Comparison of ENCODE assay signal across 9 mouse cellular contexts in genomic region chr14:50969558-50970544, GRCm38 (mm10). TPM values are rescaled to one million over a fixed set of nuclear protein-coding genes. Genes with fewer than 3 reads are reported as not detected.
DNase-seq lines count a peak whose midpoint lies in the region; ATAC-seq and TF ChIP-seq lines count a peak whose summit lies in the region.
"Had no signal": no experiment of that assay in that cellular context is flagged by ENCODE, and none has a peak within 500 bp of the region (broad histone marks: within the 10 kb centered on the region; RNA-seq: fewer than 3 reads in every experiment).

No protein-coding gene starts in this region.

- no peaks in the 10 kb centered on the region for H3K9me3 ChIP-seq in neural tube, embryonic 11.5 days (ENCODE audit: control insufficient read depth, low read length)
- H3K9me3 ChIP-seq in embryonic facial prominence, embryonic 14.5 days (ENCODE audit: control insufficient read depth, low read length) = no peaks in the 10 kb centered on the region
- no peaks in the 10 kb centered on the region for H3K9me3 ChIP-seq in heart, embryonic 14.5 days (ENCODE audit: control insufficient read depth, low read length)
- no peaks in the 10 kb centered on the region for H3K9me3 ChIP-seq in midbrain, postnatal 0 days (ENCODE audit: low read length)
- H3K9me3 ChIP-seq: megakaryocyte, embryonic 14.5 days had no signal

- no peaks in the 10 kb centered on the region for H3K4me1 ChIP-seq in neural tube, embryonic 11.5 days (ENCODE audit: control insufficient read depth, insufficient read depth, low read length)
- H3K4me1 ChIP-seq in embryonic facial prominence, embryonic 14.5 days (ENCODE audit: control insufficient read depth, insufficient read depth, low read length) = no peaks in the 10 kb centered on the region; the same call in 1 of the 2 replicates
- H3K4me1 ChIP-seq in heart, embryonic 14.5 days (ENCODE audit: control insufficient read depth in 2 of 2, insufficient read depth in 2 of 2, low read length in 2 of 2) = peaks cover 4 to 6% of the 10 kb centered on the region in 2 experiments; a peak in 1 of 4 replicates
- H3K4me1 ChIP-seq in midbrain, postnatal 0 days (ENCODE audit: insufficient read depth, low read length) = no peaks in the 10 kb centered on the region

- intact Hi-C loops in left cerebral cortex, postnatal 14 days (cut with DNase I) = no loop called here

- DNase-seq in neural tube, embryonic 11.5 days (ENCODE audit: low spot score) = peak; percentile 18
- no peak for DNase-seq in neural tube, embryonic 10.5 days (ENCODE audit: extremely low spot score, low spot score)
- peak; percentile 35 for DNase-seq in embryonic facial prominence, embryonic 14.5 days (ENCODE audit: low spot score)
- peak; percentile 35 to 61 for DNase-seq in left cerebral cortex, postnatal 14 days (ENCODE audit: low spot score in 2 of 2)
- DNase-seq in midbrain, postnatal 0 days (ENCODE audit: low spot score) = peak; percentile 65
- no peak for DNase-seq in adrenal gland, adult 18-20 months (ENCODE audit: low spot score in 2 of 2)
- no peak for DNase-seq in natural killer cell, adult 2 months (ENCODE audit: low spot score in 2 of 2)

- ATAC-seq in neural tube, embryonic 11.5 days (ENCODE audit: insufficient read depth, low FRiP score, low TSS enrichment) = no peak
- ATAC-seq in embryonic facial prominence, embryonic 14.5 days (ENCODE audit: low read depth) = no peak
- no peak for ATAC-seq in heart, embryonic 14.5 days (ENCODE audit: insufficient number of reproducible peaks, insufficient read depth, low FRiP score, low read depth)
- ATAC-seq in midbrain, postnatal 0 days (ENCODE audit: low FRiP score) = peak; percentile 35; the same call in 1 of the 2 replicates

- no peak overlapping the region for H3K4me3 ChIP-seq in neural tube, embryonic 11.5 days (ENCODE audit: low read depth, low read length)
- H3K4me3 ChIP-seq in embryonic facial prominence, embryonic 14.5 days (ENCODE audit: low read depth, low read length) = no peak overlapping the region
- H3K4me3 ChIP-seq in heart, embryonic 14.5 days (ENCODE audit: control insufficient read depth in 1 of 2, insufficient read depth in 1 of 2, low read depth in 1 of 2, low read length in 2 of 2) = no peak overlapping the region
- H3K4me3 ChIP-seq in midbrain, postnatal 0 days (ENCODE audit: low read depth, low read length) = no peak overlapping the region
- H3K4me3 ChIP-seq: megakaryocyte, embryonic 14.5 days had no signal

- no peaks in the 10 kb centered on the region for H3K36me3 ChIP-seq in neural tube, embryonic 11.5 days (ENCODE audit: control insufficient read depth, insufficient read depth, low read length)
- H3K36me3 ChIP-seq in embryonic facial prominence, embryonic 14.5 days (ENCODE audit: control insufficient read depth, insufficient read depth, low read length) = no peaks in the 10 kb centered on the region
- no peaks in the 10 kb centered on the region for H3K36me3 ChIP-seq in heart, embryonic 14.5 days (ENCODE audit: control insufficient read depth, insufficient read depth, low read length)
- H3K36me3 ChIP-seq in midbrain, postnatal 0 days (ENCODE audit: insufficient read depth, low read length) = no peaks in the 10 kb centered on the region

- 25% methylated on average over 12 of the region's 12 CpGs for WGBS in neural tube, embryonic 11.5 days
- 28% methylated on average over 12 of the region's 12 CpGs for WGBS in embryonic facial prominence, embryonic 14.5 days
- WGBS in heart, embryonic 14.5 days = 22% methylated on average over 12 of the region's 12 CpGs
- 9% methylated on average over 12 of the region's 12 CpGs for WGBS in midbrain, postnatal 0 days

- no peaks in the 10 kb centered on the region for H3K27me3 ChIP-seq in neural tube, embryonic 11.5 days (ENCODE audit: control insufficient read depth, insufficient read depth, low read length)
- no peaks in the 10 kb centered on the region for H3K27me3 ChIP-seq in embryonic facial prominence, embryonic 14.5 days (replicated peaks; ENCODE audit: control insufficient read depth, insufficient read depth, low read length)
- no peaks in the 10 kb centered on the region for H3K27me3 ChIP-seq in heart, embryonic 14.5 days (ENCODE audit: control insufficient read depth, insufficient read depth, low read length)
- no peaks in the 10 kb centered on the region for H3K27me3 ChIP-seq in midbrain, postnatal 0 days (ENCODE audit: insufficient read depth, low read length)
- H3K27me3 ChIP-seq: megakaryocyte, embryonic 14.5 days had no signal

- H3K27ac ChIP-seq in neural tube, embryonic 11.5 days (ENCODE audit: low read depth, low read length) = no peak overlapping the region
- H3K27ac ChIP-seq in embryonic facial prominence, embryonic 14.5 days (replicated peaks; ENCODE audit: low read depth, low read length) = no peak overlapping the region
- H3K27ac ChIP-seq in heart, embryonic 14.5 days (replicated peaks in 1 of 2; ENCODE audit: control insufficient read depth in 1 of 2, insufficient read depth in 1 of 2, low read depth in 2 of 2, low read length in 2 of 2) = 0 out of 4 replicates have a peak overlapping the region, but pooled peaks of 1 of the 2 experiments have one; percentile 35
- H3K27ac ChIP-seq in midbrain, postnatal 0 days (ENCODE audit: low read depth, low read length) = peak overlapping the region; percentile 26

- H3K9ac ChIP-seq in neural tube, embryonic 11.5 days (ENCODE audit: low read length) = no peak overlapping the region
- H3K9ac ChIP-seq in embryonic facial prominence, embryonic 14.5 days (ENCODE audit: low read depth, low read length) = no peak overlapping the region
- no peak overlapping the region for H3K9ac ChIP-seq in heart, embryonic 14.5 days (ENCODE audit: low read length)
- H3K9ac ChIP-seq in midbrain, postnatal 0 days (replicated peaks; ENCODE audit: low read length, poor library complexity, severe bottlenecking) = no peak overlapping the region

- TF ChIP-seq CTCF in midbrain, postnatal 0 days (IDR thresholded peaks at IDR 0.05) = no peak

- H3K4me2 ChIP-seq in neural tube, embryonic 11.5 days (ENCODE audit: low read depth) = no peak overlapping the region
- peak overlapping the region; percentile 3; the same call in 1 of the 2 replicates for H3K4me2 ChIP-seq in embryonic facial prominence, embryonic 14.5 days (ENCODE audit: low read depth, low read length)
- peak overlapping the region; percentile 24 for H3K4me2 ChIP-seq in heart, embryonic 14.5 days (ENCODE audit: low read length)
- peak overlapping the region; percentile 16; the same call in 1 of the 2 replicates for H3K4me2 ChIP-seq in midbrain, postnatal 0 days (ENCODE audit: low read depth, low read length, poor library complexity, severe bottlenecking)

RNA-seq across cellular contexts. Expression of gene Pnp2, which starts 14.1 kb away (rescaled TPM):
- polyA plus RNA-seq in neural tube, embryonic 11.5 days (2014; fragmentation: Nextera tagmentation; extraction: Ambion mirVana) = 0.30 and 0.68 TPM in 2 replicates
- polyA plus RNA-seq in embryonic facial prominence, embryonic 14.5 days (2014; fragmentation: Nextera tagmentation; extraction: Ambion mirVana) = 0.45 and 0.73 TPM in 2 replicates
- polyA plus RNA-seq in heart, embryonic 14.5 days (2014; fragmentation: Nextera tagmentation; extraction: Ambion mirVana) = 0.36 and 0.59 TPM in 2 replicates
- total RNA-seq in left cerebral cortex, postnatal 14 days (2021) = 1 to 10 TPM in 1 of 2 experiments, under 1 TPM in 1; 0.68 to 1.5 TPM
- 1.1 and 1.4 TPM in 2 replicates for total RNA-seq in midbrain, postnatal 0 days (2014; rRNA removed)
- 1.4 and 1.8 TPM in 2 replicates for polyA plus RNA-seq in midbrain, postnatal 0 days (2015; fragmentation: Nextera tagmentation; extraction: Ambion mirVana)
- 1 to 10 TPM; 1.7 to 2.7 TPM for total RNA-seq in adrenal gland, adult 18-20 months (2021)

RNA-seq across cellular contexts. Expression of gene Gm49342, which starts 25.5 kb away (rescaled TPM):
- polyA plus RNA-seq in neural tube, embryonic 11.5 days (2014; fragmentation: Nextera tagmentation; extraction: Ambion mirVana) = not detected in 2 replicates
- polyA plus RNA-seq in embryonic facial prominence, embryonic 14.5 days (2014; fragmentation: Nextera tagmentation; extraction: Ambion mirVana) = not detected in 2 replicates
- not detected in 2 replicates for polyA plus RNA-seq in heart, embryonic 14.5 days (2014; fragmentation: Nextera tagmentation; extraction: Ambion mirVana)
- 10 to 100 TPM in 1 of 2 experiments, 1 to 10 TPM in 1; 9.2 to 14.4 TPM for total RNA-seq in left cerebral cortex, postnatal 14 days (2021)
- 0.82 and 8.3 TPM in 2 replicates for total RNA-seq in midbrain, postnatal 0 days (2014; rRNA removed)
- 0.70 and 0.75 TPM in 2 replicates for polyA plus RNA-seq in midbrain, postnatal 0 days (2015; fragmentation: Nextera tagmentation; extraction: Ambion mirVana)
- total RNA-seq in adrenal gland, adult 18-20 months (2021) = 10 to 100 TPM; 31.9 to 43.9 TPM

RNA-seq across cellular contexts. Expression of gene Rnase10, which starts 37.7 kb away (rescaled TPM):
- not detected in 2 replicates for polyA plus RNA-seq in neural tube, embryonic 11.5 days (2014; fragmentation: Nextera tagmentation; extraction: Ambion mirVana)
- polyA plus RNA-seq in embryonic facial prominence, embryonic 14.5 days (2014; fragmentation: Nextera tagmentation; extraction: Ambion mirVana) = 0.29 and 0.48 TPM in 2 replicates
- polyA plus RNA-seq in heart, embryonic 14.5 days (2014; fragmentation: Nextera tagmentation; extraction: Ambion mirVana) = 0.32 and 0.57 TPM in 2 replicates
- under 1 TPM in 1 of 2 experiments, not detected in 1; 0.30 TPM for total RNA-seq in left cerebral cortex, postnatal 14 days (2021)
- not detected in 2 replicates for total RNA-seq in midbrain, postnatal 0 days (2014; rRNA removed)
- polyA plus RNA-seq in midbrain, postnatal 0 days (2015; fragmentation: Nextera tagmentation; extraction: Ambion mirVana) = 0.13 TPM in 1 of 2 replicates, not detected in the other
- not detected for total RNA-seq in adrenal gland, adult 18-20 months (2021)

RNA-seq across cellular contexts. Expression of gene Pnp, which starts 39.0 kb away (rescaled TPM):
- polyA plus RNA-seq in neural tube, embryonic 11.5 days (2014; fragmentation: Nextera tagmentation; extraction: Ambion mirVana) = 55.9 and 56.5 TPM in 2 replicates
- 51.5 and 51.7 TPM in 2 replicates for polyA plus RNA-seq in embryonic facial prominence, embryonic 14.5 days (2014; fragmentation: Nextera tagmentation; extraction: Ambion mirVana)
- polyA plus RNA-seq in heart, embryonic 14.5 days (2014; fragmentation: Nextera tagmentation; extraction: Ambion mirVana) = 30.5 and 32.2 TPM in 2 replicates
- 10 to 100 TPM; 13.7 to 15.2 TPM for total RNA-seq in left cerebral cortex, postnatal 14 days (2021)
- 18.8 and 35.9 TPM in 2 replicates for total RNA-seq in midbrain, postnatal 0 days (2014; rRNA removed)
- 12.5 and 14.4 TPM in 2 replicates for polyA plus RNA-seq in midbrain, postnatal 0 days (2015; fragmentation: Nextera tagmentation; extraction: Ambion mirVana)
- 10 to 100 TPM; 35.0 to 40.3 TPM for total RNA-seq in adrenal gland, adult 18-20 months (2021)

RNA-seq across cellular contexts. Expression of gene Pip4p1, which starts 39.2 kb away (rescaled TPM):
- polyA plus RNA-seq in neural tube, embryonic 11.5 days (2014; fragmentation: Nextera tagmentation; extraction: Ambion mirVana) = 59.4 and 68.4 TPM in 2 replicates
- polyA plus RNA-seq in embryonic facial prominence, embryonic 14.5 days (2014; fragmentation: Nextera tagmentation; extraction: Ambion mirVana) = 42.0 and 54.8 TPM in 2 replicates
- 24.0 and 35.1 TPM in 2 replicates for polyA plus RNA-seq in heart, embryonic 14.5 days (2014; fragmentation: Nextera tagmentation; extraction: Ambion mirVana)
- total RNA-seq in left cerebral cortex, postnatal 14 days (2021) = 10 to 100 TPM; 87.3 to 98.4 TPM
- 65.4 and 105 TPM in 2 replicates for total RNA-seq in midbrain, postnatal 0 days (2014; rRNA removed)
- 98.4 and 99.4 TPM in 2 replicates for polyA plus RNA-seq in midbrain, postnatal 0 days (2015; fragmentation: Nextera tagmentation; extraction: Ambion mirVana)
- 10 to 100 TPM; 54.8 to 63.0 TPM for total RNA-seq in adrenal gland, adult 18-20 months (2021)

Comparison
In these comparisons a context has a peak if more than half of its experiments do, and no peak if none do; other contexts are left out.
1. DNase-seq: peak in neural tube, embryonic 11.5 days (single experiment), embryonic facial prominence, embryonic 14.5 days (single experiment), left cerebral cortex, postnatal 14 days (2 of 2) and midbrain, postnatal 0 days (single experiment); none in neural tube, embryonic 10.5 days (single experiment), adrenal gland, adult 18-20 months (0 of 2) and natural killer cell, adult 2 months (0 of 2).